Mouse (Mus musculus): ENCODE data around the gene Ptpre.

The Ptpre gene

DNA sequence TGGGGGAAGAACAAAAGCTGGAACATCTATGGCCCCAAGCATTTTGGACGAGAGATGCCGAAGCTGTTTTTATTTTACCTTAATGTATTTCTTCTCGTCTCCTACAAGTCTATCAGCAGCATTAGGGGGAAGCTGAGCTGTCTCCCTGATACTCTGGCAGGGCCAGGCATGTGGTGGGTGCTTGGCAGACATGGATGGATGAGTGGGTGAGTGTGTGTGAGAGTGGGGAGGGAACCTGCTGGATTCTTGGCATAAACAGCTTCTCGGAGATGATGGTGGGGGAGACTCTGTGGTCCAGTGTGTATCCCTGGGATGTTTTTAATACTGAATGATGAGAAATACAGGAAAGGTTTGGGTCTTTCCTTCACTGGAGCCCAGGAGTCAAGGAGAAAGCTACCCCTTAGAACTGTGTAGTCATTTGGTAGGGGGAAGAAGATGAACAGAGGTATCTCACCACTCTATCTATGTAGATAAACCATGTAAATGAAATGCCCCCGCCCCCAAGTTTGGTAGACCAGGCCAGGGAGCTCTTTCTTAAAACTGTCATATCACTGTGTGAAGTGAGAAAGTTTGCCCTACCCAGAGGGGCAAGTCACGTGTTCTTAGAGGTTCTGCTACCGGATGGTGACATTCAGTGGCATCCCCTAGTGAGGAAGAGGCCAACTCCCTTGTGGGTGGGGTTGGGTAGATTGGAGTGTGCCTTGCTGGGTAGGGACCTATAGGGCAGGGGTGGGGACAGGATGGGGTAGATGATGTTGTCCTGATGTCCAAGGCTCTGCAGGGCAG lies 43.2 kb downstream of the Ptpre start:
- DNase-seq, result no peak

DNA sequence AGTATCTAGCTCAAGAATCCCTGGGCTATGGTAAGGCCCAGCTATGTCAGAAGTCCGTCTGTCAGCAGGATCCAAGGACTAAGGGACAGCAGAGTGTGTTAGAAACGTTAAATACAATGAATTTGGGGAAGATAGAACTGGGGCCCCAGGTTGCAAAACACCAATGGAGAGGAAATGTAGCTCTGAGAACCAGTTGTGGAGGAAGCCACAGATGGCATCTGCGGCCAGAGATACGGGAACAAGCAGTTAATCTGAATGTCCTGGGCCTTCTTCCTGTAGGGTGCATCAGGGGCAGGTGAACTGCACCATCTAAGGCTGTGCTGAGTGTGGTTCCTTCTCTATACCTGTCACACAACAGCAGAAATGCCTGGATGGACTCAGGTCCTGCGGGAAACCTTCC lies 43.8 kb downstream of the Ptpre start:
- DNase-seq, result no peak

DNA sequence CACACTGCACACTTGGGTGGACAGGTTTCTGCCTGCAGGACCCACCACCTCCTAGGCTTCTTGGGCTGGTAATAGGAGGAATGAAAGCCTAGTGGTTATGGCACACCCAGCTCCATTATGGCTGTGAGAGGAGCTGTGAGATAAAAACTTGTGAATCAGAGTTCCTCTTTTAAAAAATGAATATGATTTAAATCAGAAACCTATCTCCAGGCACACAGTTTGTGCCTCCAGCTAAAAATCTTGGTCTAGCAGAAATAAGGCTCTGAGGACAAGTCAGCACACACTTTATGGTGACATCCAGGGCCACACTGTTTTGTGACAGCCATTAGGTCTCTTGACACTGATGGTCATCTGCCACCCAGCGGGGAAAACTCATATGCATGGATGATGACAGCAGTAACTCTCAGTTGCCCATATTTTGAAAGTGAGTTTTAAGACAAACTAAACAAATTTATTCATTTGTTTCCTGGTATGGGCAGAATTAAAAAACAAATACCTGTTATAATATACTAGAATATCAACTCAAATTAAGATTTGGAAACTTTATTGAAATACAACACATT lies 47.9 kb downstream of the Ptpre start:
- no peak for DNase-seq

DNA sequence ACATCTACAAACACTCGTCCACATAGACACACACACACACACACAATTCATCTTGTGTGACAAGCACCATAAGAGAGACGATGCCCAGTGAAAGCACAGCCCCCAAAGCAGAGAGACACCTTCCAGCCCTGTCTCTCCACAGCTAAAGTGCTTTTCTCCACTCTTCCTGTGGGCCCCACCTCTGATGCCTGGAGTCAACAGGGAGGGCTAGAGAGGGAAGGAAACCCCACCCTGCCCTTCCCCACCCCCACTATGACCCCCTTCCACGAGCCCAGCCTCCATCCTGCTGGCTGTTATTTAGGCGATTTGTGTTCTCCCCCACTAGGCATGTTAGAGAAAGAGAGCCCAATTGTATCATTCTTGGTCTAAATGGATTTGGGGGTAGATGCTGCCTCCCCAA lies 49.1 kb downstream of the Ptpre start:
- DNase-seq, result no peak

DNA sequence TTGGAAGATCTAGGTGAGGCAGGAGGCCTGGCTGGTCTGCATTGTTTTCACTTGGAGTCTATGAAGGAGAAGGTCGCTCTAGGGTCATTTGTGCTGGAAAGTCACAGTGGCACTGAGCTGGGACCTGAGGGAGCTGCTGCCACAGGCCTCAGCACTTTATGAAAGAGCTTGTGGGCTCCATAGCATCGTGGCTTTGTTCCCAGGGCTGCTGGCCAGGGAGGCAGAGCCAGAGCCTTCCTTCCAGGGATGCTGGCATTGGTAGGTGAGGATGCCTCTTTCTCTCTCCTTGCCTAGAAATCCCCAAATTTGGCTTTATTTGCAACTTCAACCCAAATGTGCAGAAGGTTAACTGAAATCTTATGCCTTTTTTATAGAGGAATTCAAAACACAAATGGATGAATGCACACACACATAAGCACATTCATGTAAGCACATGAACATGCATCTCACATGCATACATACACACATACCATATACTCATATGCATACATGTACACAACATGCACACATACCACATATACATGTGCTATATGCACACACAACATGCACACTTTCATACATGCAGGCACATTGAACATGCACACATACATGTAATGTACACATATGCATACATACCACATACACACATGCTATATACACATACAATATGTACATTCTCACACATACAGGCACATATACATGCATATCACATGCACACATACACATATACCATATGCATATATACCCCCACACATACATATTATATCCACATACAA lies 50.7 kb downstream of the Ptpre start:
- no peak for DNase-seq

DNA sequence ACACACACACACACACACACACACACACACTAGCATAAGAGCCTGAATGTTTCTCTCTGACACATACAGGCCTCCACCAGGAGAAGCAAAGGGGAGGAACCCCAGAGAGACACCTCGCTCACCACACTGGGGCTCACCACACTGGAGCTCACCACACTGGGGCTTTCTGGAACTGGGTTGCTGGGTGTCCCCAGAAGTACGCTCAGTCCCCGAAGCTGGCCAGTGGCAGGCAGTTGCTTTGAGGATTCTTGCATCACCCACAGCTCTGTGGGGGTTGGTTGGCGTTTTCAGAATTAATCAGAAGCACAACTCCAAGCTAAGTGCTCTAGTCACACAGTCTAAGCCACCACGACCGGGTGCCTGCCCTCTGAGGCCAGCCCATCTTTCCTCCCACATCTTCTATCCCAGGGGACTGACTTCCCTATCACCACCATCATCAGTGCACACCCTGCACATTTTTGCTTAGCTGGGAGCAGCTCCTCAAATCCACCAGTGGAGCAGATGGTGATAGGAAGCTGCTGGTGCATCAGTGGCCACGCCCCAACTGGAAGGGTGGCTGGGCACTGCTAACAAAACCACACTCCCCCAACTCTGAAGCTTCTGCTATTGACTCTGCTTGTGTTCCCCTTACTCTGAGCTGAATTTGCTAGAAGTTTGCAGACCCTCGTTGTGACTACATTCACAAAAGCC lies 51.5 kb downstream of the Ptpre start:
- DNase-seq, result no peak

DNA sequence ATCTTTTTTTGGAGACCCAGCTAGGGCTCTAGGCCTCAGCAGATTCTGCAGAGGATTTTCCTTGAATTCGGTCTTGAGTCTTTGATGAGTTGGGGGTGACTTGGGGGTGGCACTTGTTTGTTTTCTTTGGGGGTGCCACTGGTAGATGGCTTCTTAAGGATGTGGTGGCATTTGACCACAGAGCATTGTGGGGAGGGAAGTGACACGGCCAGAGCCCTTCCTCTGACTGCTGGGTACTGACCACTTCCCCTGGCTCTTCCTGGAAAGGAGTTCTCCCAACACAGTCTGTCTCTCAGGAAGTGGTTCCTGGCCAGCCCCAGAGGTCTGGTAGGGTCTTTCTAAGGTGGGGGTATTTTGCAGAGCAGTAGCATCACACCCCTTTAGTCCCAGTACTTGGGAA lies 54.2 kb downstream of the Ptpre start:
- DNase-seq, result no peak

DNA sequence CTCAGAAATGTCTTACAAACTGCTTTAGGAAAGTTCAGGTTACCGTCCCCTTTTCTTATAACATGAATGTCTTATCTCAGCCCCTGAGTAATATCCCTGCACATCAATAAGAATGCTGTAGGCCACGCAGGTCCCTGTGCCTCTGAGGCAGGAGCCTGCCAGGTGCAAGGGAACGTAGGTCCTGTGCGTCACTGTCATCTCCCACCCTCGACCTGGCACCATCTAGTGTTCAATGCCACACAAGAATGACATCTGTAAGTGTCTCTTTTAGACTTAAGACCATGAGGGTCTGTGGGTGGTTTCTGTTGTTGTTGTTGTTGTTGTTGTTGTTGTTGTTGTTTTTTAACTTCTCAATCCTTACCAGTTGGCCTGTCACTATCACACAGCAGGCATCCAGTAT lies 56.0 kb downstream of the Ptpre start:
- no peak for DNase-seq

DNA sequence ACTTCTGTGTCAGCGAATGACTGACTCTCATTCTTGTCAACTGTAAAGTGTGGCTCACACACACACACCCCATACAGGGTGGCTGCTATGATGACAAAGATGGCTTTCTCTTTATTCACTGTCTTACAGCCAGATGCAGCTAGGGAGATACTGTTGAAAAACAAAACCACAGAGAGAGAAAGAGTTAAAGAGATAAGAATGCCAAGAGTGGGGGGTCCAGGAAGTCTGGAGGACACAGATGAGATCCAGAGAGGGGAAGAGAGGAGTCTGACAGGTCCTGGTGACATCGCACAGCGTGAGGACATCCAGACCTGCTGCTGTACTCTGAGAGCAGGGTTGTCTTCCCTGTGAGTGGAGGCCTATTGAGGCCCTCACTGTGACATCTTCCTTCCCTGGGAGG lies 56.5 kb downstream of the Ptpre start:
- DNase-seq, result no peak

DNA sequence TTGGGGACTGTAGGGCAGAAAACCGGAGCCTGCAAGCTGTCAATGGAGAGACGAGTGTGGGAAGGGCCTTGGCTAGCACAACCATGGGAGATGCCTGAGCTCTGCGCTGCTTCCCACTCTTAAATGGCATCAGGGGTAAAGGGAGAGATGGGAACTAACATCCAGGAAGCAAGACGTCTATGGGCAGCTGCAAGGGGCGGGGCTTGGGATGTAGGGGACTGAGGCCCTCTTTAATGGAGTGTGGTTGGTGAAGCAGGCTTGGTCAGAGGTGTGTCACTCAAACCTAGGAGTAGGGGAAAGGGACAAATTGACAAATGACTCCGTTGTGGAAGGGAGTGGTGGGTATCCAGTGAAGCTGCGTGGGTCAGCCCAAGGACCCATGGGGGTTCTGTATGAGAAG lies 57.4 kb downstream of the Ptpre start:
- DNase-seq, result no peak

DNA sequence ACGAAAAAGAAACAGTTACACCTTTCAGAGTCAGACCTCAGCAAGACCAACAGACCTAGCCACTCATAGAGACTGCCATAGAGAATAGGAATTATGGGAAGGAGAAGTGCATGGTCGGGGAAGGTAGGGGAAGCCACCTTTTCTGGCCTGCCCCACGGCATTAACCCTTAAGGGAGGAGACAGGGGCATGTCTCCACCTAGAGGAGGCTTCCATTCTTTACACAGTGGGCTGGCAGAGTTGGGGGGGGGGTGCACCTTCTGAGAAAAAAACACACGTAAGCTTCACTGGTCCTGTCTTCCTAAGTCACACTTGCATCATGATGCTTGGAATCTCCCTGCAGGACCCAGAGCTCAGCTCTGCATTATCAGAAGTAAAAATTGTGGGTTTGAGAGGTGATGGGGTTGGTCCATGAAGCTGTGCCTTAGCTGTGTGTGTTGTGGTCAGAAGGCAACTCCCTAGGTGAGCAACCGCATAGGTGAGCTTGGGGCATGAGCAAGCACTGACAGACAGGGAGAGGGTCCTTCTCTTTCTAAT lies 58.4 kb downstream of the Ptpre start:
- DNase-seq, result no peak

DNA sequence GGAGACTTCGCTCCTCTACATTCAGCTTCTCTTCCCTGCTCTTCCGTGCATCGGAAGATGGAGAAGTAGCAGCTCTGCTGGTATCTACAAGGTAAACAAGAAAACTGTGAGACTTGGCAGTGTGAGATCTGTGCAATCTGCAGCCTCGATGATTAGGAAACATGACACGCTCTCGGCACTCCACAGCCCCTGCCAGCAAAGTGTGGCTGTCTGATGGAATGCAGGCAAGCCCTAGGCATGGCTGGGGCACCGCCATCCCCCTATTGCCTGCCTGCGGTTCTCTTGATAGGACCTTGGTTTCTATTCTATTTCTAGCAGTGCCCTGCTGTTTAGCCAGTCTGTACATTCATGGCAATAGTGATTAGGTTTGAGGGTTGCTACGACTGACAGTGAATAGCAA lies 59.7 kb downstream of the Ptpre start:
- no peak for DNase-seq

DNA sequence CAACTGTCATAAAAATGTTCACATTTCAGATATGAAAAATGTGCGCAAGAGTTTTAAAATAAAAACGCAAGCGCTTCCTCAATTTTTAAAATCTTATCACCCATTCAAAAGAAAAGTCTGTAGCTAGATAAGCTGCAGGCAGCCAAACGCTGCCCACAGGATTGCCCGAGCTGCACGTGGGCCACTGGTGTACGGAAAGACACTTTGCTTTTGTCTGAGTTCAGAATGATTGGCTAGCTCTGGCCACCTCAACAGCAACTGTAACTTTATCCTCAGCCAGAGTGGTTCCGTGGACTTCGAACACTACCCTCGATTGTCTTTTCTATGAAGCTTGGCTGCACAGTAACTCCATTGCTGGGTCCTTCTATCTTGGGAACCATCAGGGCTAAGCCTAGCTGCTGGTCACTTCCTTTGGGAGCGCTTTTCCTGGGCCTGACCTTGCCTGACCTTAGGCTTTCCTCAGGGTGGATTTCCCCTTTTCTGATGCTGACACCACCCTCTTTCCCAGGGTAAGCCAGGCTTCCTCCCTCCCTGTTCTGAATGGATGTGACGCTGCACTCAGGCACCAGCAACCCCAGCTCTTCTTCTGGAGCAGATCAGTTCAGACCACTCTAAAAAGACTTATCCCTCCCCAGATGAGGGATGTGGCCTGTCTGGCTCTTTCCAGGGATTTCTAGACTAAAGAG lies 60.5 kb downstream of the Ptpre start:
- DNase-seq, result no peak

DNA sequence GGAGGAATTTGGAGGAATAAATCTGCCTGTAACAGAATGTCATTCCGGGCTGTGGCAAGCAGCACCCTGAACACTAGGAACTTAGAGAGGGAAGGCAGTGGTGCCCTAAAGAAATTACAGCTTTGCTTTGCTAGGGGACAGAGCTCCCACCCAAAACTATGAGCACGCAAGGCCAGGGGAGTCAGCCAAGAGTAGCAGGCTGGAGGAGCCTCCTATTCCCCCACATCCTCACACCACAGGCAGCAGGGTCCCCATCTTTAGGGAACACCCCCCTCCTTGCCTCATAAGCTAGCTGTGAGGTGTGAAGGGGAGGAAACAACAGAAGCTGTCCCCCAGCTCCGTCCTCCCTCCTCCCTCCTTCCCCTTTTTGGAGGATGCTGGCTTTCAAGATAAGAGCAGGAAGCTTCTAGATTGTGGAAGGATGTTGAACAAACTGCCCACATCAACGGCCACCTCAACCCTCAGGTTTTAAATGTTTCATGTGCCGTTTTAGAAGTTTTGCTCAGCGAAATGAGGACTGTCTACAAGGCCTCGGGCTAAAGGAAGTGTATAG lies 61.1 kb downstream of the Ptpre start:
- DNase-seq, result peak in 1 of 2 experiments; percentile 5

DNA sequence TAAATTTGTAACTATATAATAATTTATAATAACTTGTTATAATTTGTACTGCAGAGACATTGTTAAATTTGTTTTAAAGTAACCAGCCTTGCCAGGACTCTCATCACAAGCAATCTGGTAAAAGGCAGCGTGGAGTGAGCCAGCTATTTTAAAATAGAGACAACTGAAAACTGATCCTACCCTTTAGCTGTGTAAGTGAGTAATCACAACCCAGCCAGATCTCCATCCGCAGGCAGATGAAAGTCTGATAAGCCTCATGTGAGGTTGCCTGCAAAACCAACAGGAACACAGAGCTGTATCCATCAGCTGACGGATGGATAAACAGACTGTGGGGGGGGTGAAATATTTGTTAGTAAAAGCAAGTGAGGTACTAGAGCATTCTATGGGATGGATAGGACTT lies 62.8 kb downstream of the Ptpre start:
- no peak for DNase-seq

DNA sequence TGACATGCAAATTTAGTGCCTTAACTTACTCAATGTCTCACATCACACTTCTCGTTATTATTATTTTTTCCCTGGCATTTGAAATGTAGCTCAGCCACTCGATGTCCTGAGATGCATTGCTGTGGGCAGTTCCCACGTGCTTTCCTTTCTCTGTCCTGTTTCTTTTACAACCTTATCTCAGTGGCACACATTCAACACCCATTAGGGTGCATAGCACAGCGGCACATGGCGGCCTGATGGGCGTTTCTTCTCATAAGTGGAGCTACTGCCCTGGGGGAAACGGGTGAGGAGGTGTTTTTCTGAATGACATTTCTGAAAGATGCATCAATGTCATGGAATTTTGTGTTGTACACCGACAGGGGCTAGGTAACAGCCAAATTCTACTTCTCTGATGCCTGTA lies 64.3 kb downstream of the Ptpre start:
- DNase-seq, result no peak

DNA sequence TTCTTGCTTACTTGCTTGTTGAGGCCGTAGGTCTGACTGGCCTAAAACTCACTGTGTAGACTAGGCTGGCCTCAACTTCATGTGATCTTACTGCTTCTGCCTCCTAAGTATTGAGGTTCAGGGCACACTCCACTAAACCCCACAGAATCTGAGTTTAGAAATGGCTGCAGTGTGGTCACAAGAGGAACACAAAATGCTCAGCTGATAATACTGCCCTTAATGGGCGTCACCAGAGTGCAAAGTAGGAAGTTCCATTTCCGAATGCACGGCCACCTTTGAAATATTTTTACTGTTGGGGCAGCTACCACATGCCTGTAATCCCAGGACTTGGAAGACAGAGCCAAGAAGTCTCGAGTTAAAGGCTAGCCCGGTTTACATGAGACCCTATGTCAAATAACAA lies 65.0 kb downstream of the Ptpre start:
- no peak for DNase-seq

DNA sequence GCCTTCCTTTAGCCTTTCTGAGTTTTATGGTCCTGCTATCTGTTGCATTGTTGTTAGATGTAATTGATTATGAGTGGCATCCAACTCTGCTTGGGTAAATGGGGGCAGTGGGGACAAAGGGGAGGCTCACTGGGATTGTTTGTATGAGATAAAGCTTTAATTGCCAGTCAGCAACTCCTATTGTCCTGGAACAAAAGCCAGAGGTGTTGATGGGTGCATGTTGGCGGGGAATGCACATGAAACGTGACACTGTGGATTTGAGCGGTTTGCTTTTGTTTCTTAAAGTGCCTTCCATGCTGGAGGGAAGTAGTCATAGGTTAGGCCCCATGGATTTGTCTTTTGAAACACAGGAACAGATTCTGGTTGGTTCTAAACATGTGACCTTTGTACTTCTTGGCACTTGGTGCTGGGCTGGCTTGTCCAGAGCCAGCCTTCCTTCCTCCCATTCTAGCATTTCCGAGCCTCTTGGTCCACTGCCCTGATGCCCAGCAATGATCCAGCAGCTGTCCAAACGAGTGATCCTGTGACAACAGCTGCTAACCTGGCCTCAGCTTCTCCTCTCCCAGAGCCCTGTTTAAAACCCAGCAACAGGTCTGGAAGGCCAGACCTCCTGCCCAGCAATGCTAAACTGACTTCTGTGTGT lies 65.7 kb downstream of the Ptpre start:
- DNase-seq, result no peak

DNA sequence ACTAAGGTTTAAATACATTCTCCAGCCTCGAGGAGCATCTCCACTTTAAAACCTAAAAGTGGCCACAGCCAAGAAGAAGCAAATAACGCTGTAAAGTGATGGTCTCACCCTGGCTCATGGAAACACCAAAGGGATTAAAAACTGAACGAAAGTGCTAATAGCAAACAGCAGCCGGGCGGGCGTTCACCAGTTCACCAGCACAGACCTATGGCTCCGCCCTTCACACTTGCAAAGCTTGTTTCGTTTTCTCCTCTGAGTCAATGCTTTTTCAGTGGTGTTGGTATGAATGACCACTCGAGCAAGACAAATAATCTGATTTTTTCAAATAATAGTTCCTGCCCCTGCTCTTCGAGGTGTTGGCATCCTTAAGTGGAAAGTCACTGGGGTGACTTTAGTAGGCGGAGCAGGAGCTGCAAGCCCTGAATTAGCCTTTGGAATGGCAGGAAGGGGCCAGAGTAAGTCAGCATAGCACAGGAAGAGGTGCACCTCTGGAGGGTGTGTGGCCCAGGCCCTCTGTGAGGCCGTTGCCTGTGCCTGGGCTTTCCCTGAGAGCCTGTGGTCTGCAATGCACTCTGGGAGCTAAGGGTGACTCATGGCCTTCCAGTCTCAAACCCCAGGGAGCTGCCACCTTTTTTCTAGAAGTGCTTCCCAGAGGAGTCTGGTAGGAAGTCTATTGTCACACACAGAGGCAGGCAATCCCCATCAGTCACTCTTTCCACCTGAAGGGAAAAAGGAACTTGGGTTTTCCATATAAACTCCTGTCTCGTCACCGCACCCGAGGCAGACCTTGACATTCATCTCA lies 67.9 kb downstream of the Ptpre start:
- DNase-seq, result peak; percentile 13 to 19

DNA sequence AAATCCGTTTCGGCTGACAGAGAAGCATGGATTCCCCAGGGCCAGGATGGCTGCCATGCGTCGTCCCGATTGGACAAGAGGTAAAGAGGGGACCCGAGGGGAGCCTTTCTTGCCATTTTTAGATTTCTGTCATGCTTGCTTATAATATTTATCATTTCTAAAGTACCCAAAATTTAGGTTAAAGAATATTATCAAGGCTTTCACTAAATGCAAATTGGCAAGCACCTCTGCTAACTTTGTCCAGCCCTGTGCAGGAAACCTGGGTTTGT lies 68.5 kb downstream of the Ptpre start:
- DNase-seq, result no peak

DNA sequence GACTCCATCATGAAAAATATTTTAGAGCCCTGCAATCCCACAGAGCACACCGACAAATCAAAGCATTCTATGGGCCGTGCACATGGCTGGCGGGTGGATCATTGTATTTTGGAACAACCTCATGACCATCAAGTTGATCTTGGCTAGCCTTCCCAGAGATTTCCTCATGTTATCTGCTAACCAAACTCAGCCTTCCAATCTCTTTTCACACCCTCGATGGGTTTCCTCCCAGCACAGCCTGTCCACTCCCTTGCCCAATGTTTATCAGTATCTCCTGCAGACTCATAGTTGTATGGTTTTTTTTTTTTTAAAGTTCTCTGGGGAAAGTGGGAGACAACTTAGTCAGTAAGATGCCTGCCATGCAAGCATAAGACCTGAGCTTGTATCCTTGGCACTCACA lies 70.9 kb downstream of the Ptpre start:
- DNase-seq, result no peak
